Mouse (Mus musculus) kidney, postnatal 36 days (tissue): ENCODE measurements around the gene Pdzd7.

ENCODE experiments used
- DNase-seq, 2 experiments: peaks; one replicate each; pipeline ENCODE4 v3.0.0; 2021 to 2022; ENCODE audit warnings: mixed read lengths in 2 of 2

Pdzd7 gene

GRCm38 (mm10) chr19:45030746-45031693 is 14.5 kb downstream of the Pdzd7 start:
- peak; percentile 89 to 91 for DNase-seq

GRCm38 (mm10) chr19:45030111-45030510 is 15.4 kb downstream of the Pdzd7 start:
- peak; percentile 62 to 87 for DNase-seq

GRCm38 (mm10) chr19:45029571-45029970 is 15.9 kb downstream of the Pdzd7 start:
- no peak for DNase-seq

- DNase-seq, result no peak
Observed at GRCm38 (mm10) chr19:45028746-45029145, 16.8 kb downstream of the Pdzd7 start.

- no peak for DNase-seq
Observed at GRCm38 (mm10) chr19:45027848-45028247, 17.7 kb downstream of the Pdzd7 start.

- no peak for DNase-seq
Observed at GRCm38 (mm10) chr19:45026958-45027670, 18.4 kb downstream of the Pdzd7 start.

GRCm38 (mm10) chr19:45025937-45026568 is 19.5 kb downstream of the Pdzd7 start:
- no peak for DNase-seq

GRCm38 (mm10) chr19:45024775-45025174 is 20.7 kb downstream of the Pdzd7 start:
- no peak for DNase-seq

GRCm38 (mm10) chr19:45023993-45024392 is 21.5 kb downstream of the Pdzd7 start:
- no peak for DNase-seq

- DNase-seq, result no peak
Observed at GRCm38 (mm10) chr19:45021362-45021761, 24.2 kb downstream of the Pdzd7 start.

GRCm38 (mm10) chr19:45020348-45020747 is 25.2 kb downstream of the Pdzd7 start:
- DNase-seq, result peak; percentile 69 to 74

- DNase-seq, result peak; percentile 19 to 42
Observed at GRCm38 (mm10) chr19:45018351-45018831, 27.1 kb downstream of the Pdzd7 start.

- peak; percentile 88 to 92 for DNase-seq
Observed at GRCm38 (mm10) chr19:45017909-45018308, 27.6 kb downstream of the Pdzd7 start.

- DNase-seq, result peak; percentile 90 to 94
Observed at GRCm38 (mm10) chr19:45017216-45017771, 28.2 kb downstream of the Pdzd7 start.

GRCm38 (mm10) chr19:45016341-45017215 is 28.9 kb downstream of the Pdzd7 start:
- peak; percentile 94 for DNase-seq

GRCm38 (mm10) chr19:45015518-45016281 is 29.8 kb downstream of the Pdzd7 start:
- DNase-seq, result peak; percentile 78 to 82

- peak; percentile 86 to 90 for DNase-seq
Observed at GRCm38 (mm10) chr19:45014981-45015402, 30.5 kb downstream of the Pdzd7 start.

- peak in 1 of 2 experiments; percentile 45 for DNase-seq
Observed at GRCm38 (mm10) chr19:45014335-45014971, 31.1 kb downstream of the Pdzd7 start, which contains the start of gene Lzts2. Gene Lzts2 (plus strand): TSS chr19:45014414.

GRCm38 (mm10) chr19:45013581-45014225 is 31.8 kb downstream of the Pdzd7 start:
- no peak for DNase-seq

GRCm38 (mm10) chr19:45012636-45013035 is 32.9 kb downstream of the Pdzd7 start:
- peak; percentile 43 to 50 for DNase-seq
